Comparison of ENCODE assay signal across 15 mouse cellular contexts in the genomic region with DNA sequence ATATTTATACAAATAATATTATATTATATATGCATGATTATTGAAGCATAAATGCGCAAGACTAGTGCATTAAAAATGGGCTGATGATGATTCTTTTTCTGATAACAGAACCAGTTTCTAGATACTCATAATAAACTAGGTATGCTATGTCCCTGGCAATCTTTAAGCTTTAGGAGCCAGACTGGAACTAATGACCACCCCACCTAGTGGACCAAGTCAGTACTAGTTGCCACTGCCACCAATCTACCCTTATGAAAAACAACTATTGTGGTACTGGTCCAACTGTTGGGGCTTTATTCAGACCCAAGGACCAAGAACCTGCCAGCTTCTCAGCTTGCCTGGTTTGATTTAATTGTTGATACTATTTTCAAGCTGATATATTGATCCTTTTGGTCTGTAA.
A peak's percentile ranks its signal among the peaks of the same experiment; 100 is the strongest.
DNase-seq lines count a peak whose midpoint lies in the region; ATAC-seq and TF ChIP-seq lines count a peak whose summit lies in the region.
"Had no signal": no experiment of that assay in that cellular context is flagged by ENCODE, and none has a peak within 500 bp of the region (broad histone marks: within the 10 kb centered on the region; RNA-seq: fewer than 3 reads in every experiment).

No protein-coding gene starts in this region.

- TF ChIP-seq CTCF in lung, embryonic 14.5 days (IDR thresholded peaks at IDR 0.05; ENCODE audit: low read depth), result peak; percentile 24; the same call in 1 of the 2 replicates

- WGBS in forebrain, embryonic 11.5 days, result 95% methylated on average over 1 of the region's 1 CpGs
- 100% methylated on average over 1 of the region's 1 CpGs for WGBS in forebrain, embryonic 12.5 days
- WGBS in lung, embryonic 14.5 days, result 91% methylated on average over 1 of the region's 1 CpGs

- H3K4me1 ChIP-seq in forebrain, embryonic 11.5 days (replicated peaks; ENCODE audit: control insufficient read depth, insufficient read depth, low read length), result no peaks in the 10 kb centered on the region
- no peaks in the 10 kb centered on the region for H3K4me1 ChIP-seq in forebrain, embryonic 12.5 days
- H3K4me1 ChIP-seq in lung, embryonic 14.5 days (ENCODE audit: insufficient read depth), result no peaks in the 10 kb centered on the region
- H3K4me1 ChIP-seq: limb, embryonic 13.5 days had no signal

- no peak overlapping the region for H3K4me2 ChIP-seq in forebrain, embryonic 11.5 days (ENCODE audit: low read depth, low read length, severe bottlenecking)
- H3K4me2 ChIP-seq in forebrain, embryonic 12.5 days, result no peak overlapping the region
- no peak overlapping the region for H3K4me2 ChIP-seq in lung, embryonic 14.5 days
- H3K4me2 ChIP-seq: limb, embryonic 13.5 days had no signal

- H3K9me3 ChIP-seq in forebrain, embryonic 11.5 days (ENCODE audit: control insufficient read depth, low read length), result no peaks in the 10 kb centered on the region
- no peaks in the 10 kb centered on the region for H3K9me3 ChIP-seq in forebrain, embryonic 12.5 days
- no peaks in the 10 kb centered on the region for H3K9me3 ChIP-seq in lung, embryonic 14.5 days (ENCODE audit: low read depth, low read length)
- H3K9me3 ChIP-seq: limb, embryonic 13.5 days had no signal

- no peak overlapping the region for H3K4me3 ChIP-seq in forebrain, embryonic 11.5 days (ENCODE audit: low read depth, low read length)
- no peak overlapping the region for H3K4me3 ChIP-seq in forebrain, embryonic 12.5 days (replicated peaks)
- no peak overlapping the region for H3K4me3 ChIP-seq in lung, embryonic 14.5 days (ENCODE audit: low read depth, low read length)
- H3K4me3 ChIP-seq: limb, embryonic 13.5 days had no signal

- no peak overlapping the region for H3K9ac ChIP-seq in forebrain, embryonic 11.5 days (ENCODE audit: low read length)
- H3K9ac ChIP-seq in forebrain, embryonic 12.5 days, result no peak overlapping the region
- no peak overlapping the region for H3K9ac ChIP-seq in lung, embryonic 14.5 days
- H3K9ac ChIP-seq: limb, embryonic 13.5 days had no signal

- DNase-seq in forebrain, embryonic 11.5 days (ENCODE audit: low spot score), result no peak
- peak; percentile 3 for DNase-seq in lung, embryonic 14.5 days
- DNase-seq in lung, postnatal 10 days, result no peak
- DNase-seq in R1 (ENCODE audit: low read depth, low spot score), result peak; percentile 7
- no peak for DNase-seq in right cerebral cortex, postnatal 36 days (ENCODE audit: low spot score in 2 of 2)
- DNase-seq: adrenal gland, postnatal 36 days; cerebellum, adult 11 months; heart, postnatal 14 days; right cerebral cortex, postnatal 14 days had no signal

- ATAC-seq in forebrain, embryonic 11.5 days (replicated peaks; ENCODE audit: low FRiP score), result 0 out of 2 replicates have a peak, but pooled peaks have one; percentile 51
- no peak for ATAC-seq in forebrain, embryonic 12.5 days (ENCODE audit: low FRiP score)
- ATAC-seq in lung, embryonic 14.5 days (ENCODE audit: insufficient read depth), result no peak
- peak; percentile 95 for ATAC-seq in megakaryocyte progenitor cell, adult 5-6 weeks (replicated peaks; ENCODE audit: poor library complexity)
- no peak for ATAC-seq in monocyte, adult 5-6 weeks (replicated peaks; ENCODE audit: insufficient number of reproducible peaks, low FRiP score, low TSS enrichment, poor library complexity, severe bottlenecking)
- ATAC-seq: activated CD4-positive, CD25-positive, alpha-beta regulatory T cell, adult 4 months had no signal

- H3K27ac ChIP-seq in forebrain, embryonic 11.5 days (ENCODE audit: low read depth, low read length), result no peak overlapping the region
- H3K27ac ChIP-seq in forebrain, embryonic 12.5 days, result no peak overlapping the region
- H3K27ac ChIP-seq in lung, embryonic 14.5 days (ENCODE audit: low read depth), result no peak overlapping the region
- H3K27ac ChIP-seq: limb, embryonic 13.5 days had no signal

- no peaks in the 10 kb centered on the region for H3K27me3 ChIP-seq in forebrain, embryonic 11.5 days (ENCODE audit: control insufficient read depth, insufficient read depth, low read length)
- H3K27me3 ChIP-seq in forebrain, embryonic 12.5 days, result no peaks in the 10 kb centered on the region
- H3K27me3 ChIP-seq in lung, embryonic 14.5 days (ENCODE audit: insufficient read depth, low read length), result no peaks in the 10 kb centered on the region
- H3K27me3 ChIP-seq: limb, embryonic 13.5 days had no signal

- H3K36me3 ChIP-seq in forebrain, embryonic 11.5 days (ENCODE audit: control insufficient read depth, insufficient read depth, low read length), result no peaks in the 10 kb centered on the region
- H3K36me3 ChIP-seq in forebrain, embryonic 12.5 days (replicated peaks), result no peaks in the 10 kb centered on the region
- H3K36me3 ChIP-seq in lung, embryonic 14.5 days (ENCODE audit: insufficient read depth), result no peaks in the 10 kb centered on the region
- H3K36me3 ChIP-seq: G1E; limb, embryonic 13.5 days had no signal

Comparison
In these comparisons a context has a peak if more than half of its experiments do, and no peak if none do; other contexts are left out.
1. ATAC-seq: peak in forebrain, embryonic 11.5 days (single experiment) and megakaryocyte progenitor cell, adult 5-6 weeks (single experiment); none in forebrain, embryonic 12.5 days (single experiment), lung, embryonic 14.5 days (single experiment) and monocyte, adult 5-6 weeks (single experiment).
2. DNase-seq: peak in lung, embryonic 14.5 days (single experiment) and R1 (single experiment); none in forebrain, embryonic 11.5 days (single experiment), lung, postnatal 10 days (single experiment) and right cerebral cortex, postnatal 36 days (0 of 2).